ENCODE assay signal across 34 mouse cellular contexts in genomic region chr4:65904963-65905362, GRCm38 (mm10).
"Had no signal": no experiment of that assay in that cellular context is flagged by ENCODE, and none has a peak within 500 bp of the region (broad histone marks: within the 10 kb centered on the region; RNA-seq: fewer than 3 reads in every experiment).

No protein-coding gene starts in this region.

- DNase-seq: heart, adult 2 months; heart, postnatal 10 days; heart, postnatal 14 days; heart, postnatal 36 days; heart, postnatal 4 days; kidney, adult 11 months; kidney, adult 18-20 months; kidney, adult 2 months; kidney, adult 8-10 months; kidney, adult 9 months; kidney, postnatal 10 days; kidney, postnatal 14 days; kidney, postnatal 25 days; kidney, postnatal 36 days; kidney, postnatal 4 days; layer of hippocampus, adult 9-11 months; layer of hippocampus, postnatal 36 days had no signal

- H3K9me3 ChIP-seq: heart, embryonic 10.5 days; heart, embryonic 12.5 days; heart, embryonic 13.5 days; heart, embryonic 15.5 days; hindbrain, embryonic 10.5 days; hindbrain, embryonic 12.5 days; hindbrain, embryonic 13.5 days; hindbrain, embryonic 15.5 days; kidney, embryonic 15.5 days had no signal

- H3K36me3 ChIP-seq: heart, embryonic 10.5 days; heart, embryonic 12.5 days; heart, embryonic 13.5 days; heart, embryonic 15.5 days; hindbrain, embryonic 10.5 days; hindbrain, embryonic 12.5 days; hindbrain, embryonic 13.5 days; hindbrain, embryonic 15.5 days; kidney, embryonic 15.5 days had no signal

- H3K4me3 ChIP-seq: heart, adult 2 months; heart, embryonic 10.5 days; heart, embryonic 12.5 days; heart, embryonic 13.5 days; heart, embryonic 15.5 days; hindbrain, embryonic 10.5 days; hindbrain, embryonic 12.5 days; hindbrain, embryonic 13.5 days; hindbrain, embryonic 15.5 days; kidney, embryonic 15.5 days; layer of hippocampus, adult 2 months; left cerebral cortex, adult 2 months had no signal

- H3K4me1 ChIP-seq: heart, embryonic 10.5 days; heart, embryonic 12.5 days; heart, embryonic 13.5 days; heart, embryonic 15.5 days; hindbrain, embryonic 10.5 days; kidney, embryonic 15.5 days had no signal

- H3K27ac ChIP-seq: heart, adult 2 months; heart, embryonic 10.5 days; heart, embryonic 13.5 days; heart, embryonic 15.5 days; hindbrain, embryonic 10.5 days; hindbrain, embryonic 12.5 days; hindbrain, embryonic 13.5 days; hindbrain, embryonic 14.5 days; hindbrain, embryonic 15.5 days; hindbrain, postnatal 0 days; kidney, embryonic 15.5 days; kidney, postnatal 0 days; layer of hippocampus, adult 2 months; left cerebral cortex, adult 2 months had no signal

- ATAC-seq: hindbrain, embryonic 16.5 days; hindbrain, postnatal 0 days; inflammation-experienced regulatory T-cells, adult 6 months had no signal

- H3K9ac ChIP-seq: heart, embryonic 12.5 days; heart, embryonic 13.5 days; heart, embryonic 15.5 days; hindbrain, embryonic 12.5 days; hindbrain, embryonic 13.5 days; hindbrain, embryonic 14.5 days; hindbrain, embryonic 15.5 days; kidney, embryonic 15.5 days had no signal

- H3K27me3 ChIP-seq: heart, embryonic 12.5 days; heart, embryonic 13.5 days; heart, embryonic 15.5 days; hindbrain, embryonic 12.5 days; hindbrain, embryonic 13.5 days; hindbrain, embryonic 15.5 days; kidney, embryonic 15.5 days had no signal

- H3K4me2 ChIP-seq: heart, embryonic 11.5 days; heart, embryonic 12.5 days; heart, embryonic 13.5 days; heart, embryonic 15.5 days; hindbrain, embryonic 12.5 days; hindbrain, embryonic 13.5 days; hindbrain, embryonic 14.5 days; hindbrain, embryonic 15.5 days; kidney, embryonic 15.5 days had no signal
